Mouse (Mus musculus): ENCODE data around the gene Adcy1. TPM values are rescaled to one million over a fixed set of nuclear protein-coding genes. Genes with fewer than 3 reads are reported as not detected.
"Not testable (repeated sequence)": the region's sequence is repeated elsewhere in the genome, so short reads cannot be mapped to it uniquely, and the experiment has no call there.

Adcy1 gene
- total RNA-seq, 2 experiments from 2014 or later = 9.8 to 11.3 TPM

DNA sequence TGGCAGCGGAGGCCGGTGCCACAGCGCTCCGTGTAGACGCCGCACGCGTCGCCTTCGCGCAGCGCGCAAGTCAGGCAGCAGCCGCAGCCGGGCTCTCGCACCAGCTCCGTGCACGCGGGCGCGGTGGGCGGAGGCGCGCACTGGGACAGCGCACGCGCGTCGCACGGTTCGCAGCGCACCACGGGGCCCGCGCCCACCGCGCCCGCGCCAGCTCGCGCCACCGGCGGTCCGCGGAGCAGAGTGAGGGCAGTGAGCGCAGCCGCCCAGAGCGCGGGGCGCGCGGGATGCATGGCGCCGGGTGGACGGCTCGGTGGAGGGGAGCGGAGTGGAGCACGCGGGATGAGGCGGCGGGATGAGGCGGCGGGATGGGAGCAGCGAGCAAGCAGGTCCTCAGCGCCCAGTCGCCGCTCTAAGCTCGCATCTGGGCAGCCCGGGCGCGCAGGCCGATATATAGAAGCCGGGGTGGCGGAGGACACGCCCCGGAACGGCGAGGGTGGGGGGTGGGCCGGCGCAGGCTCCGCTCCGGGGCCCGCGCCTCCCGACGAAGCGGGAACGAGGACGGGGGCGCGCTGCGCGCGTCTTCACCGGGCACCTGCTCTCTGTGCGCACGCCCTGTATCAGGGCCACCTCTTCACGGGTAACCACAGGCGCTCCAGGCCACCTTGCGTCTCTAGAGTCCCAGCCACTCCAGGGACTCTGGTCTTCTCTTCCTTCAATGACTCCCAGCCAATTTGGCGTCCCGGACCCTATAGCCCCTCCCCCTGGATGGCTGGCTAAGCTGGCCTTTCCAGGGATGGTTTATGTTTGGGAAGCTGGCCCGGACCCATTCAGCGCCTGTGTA is 150.4 kb downstream of the Adcy1 start, which contains the start of gene Igfbp3:
Igfbp3 (minus strand) TSS at position 423 of the 841 bp plus-strand sequence.
- DNase-seq (ENCODE audit: low spot score in 2 of 2) = no peak

DNA sequence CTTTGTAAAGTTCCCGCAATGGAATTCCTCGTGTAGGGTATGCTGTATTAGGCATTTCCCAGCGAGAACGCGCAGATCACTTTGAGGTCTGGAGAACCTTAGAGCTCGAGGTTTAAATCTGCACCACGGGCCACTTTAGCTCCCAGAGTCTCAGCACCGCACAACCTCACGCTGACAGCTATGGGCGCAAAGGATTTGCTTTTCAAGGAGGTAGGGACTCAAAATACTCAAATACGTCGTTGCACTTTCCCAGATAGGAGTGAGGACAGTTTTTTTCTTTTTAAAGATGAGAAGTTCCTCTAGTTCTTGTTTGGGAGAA is 151.0 kb downstream of the Adcy1 start:
- no peak for DNase-seq (ENCODE audit: low spot score in 2 of 2)

- no peak for DNase-seq (ENCODE audit: low spot score in 2 of 2)
Measured at GRCm38 (mm10) chr11:7214761-7215160, 151.5 kb downstream of the Adcy1 start.

GRCm38 (mm10) chr11:7215703-7216102 is 152.4 kb downstream of the Adcy1 start:
- DNase-seq (ENCODE audit: low spot score in 2 of 2) = peak in 1 of 2 experiments; percentile 37

DNA sequence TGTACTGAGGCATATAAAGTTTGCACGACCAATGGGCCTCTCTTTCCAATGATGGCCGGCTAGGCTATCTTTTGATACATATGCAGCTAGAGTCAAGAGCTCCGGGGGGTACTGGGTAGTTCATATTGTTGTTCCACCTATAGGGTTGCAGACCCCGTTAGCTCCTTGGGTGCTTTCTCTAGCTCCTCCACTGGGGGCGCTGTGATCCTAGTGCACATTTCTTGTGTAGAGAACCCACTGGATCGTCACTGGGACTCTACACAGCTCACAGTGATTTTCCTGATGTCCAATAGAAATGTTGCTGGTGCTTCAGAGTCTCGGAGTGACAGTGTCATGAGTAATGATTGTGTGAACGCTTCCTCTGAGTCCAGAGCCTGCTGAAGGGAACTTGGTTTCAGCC is 158.5 kb downstream of the Adcy1 start:
- not testable (repeated sequence) for DNase-seq (ENCODE audit: low spot score in 2 of 2)

DNA sequence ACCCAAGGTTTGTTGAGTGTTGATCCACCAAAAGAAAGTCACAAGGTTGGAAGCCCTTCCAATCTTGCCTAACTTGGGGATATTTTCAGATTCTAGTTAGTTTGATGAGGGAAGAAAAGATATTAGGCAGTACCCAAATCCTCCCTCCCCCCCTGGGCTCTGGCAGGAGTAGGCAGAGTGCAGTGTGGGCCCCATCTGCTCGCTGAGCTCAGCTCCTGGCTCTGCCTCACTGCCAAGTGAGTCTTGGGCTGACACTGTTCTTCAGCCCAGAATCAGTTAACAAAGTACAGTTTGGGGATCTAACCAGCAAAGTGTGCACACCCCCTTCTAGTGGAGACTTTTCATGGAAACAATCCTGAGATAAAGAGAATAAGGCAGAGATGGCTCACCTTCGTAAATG is 162.9 kb downstream of the Adcy1 start:
- DNase-seq (ENCODE audit: low spot score in 2 of 2) = no peak

GRCm38 (mm10) chr11:7226810-7227550 is 163.7 kb downstream of the Adcy1 start:
- DNase-seq (ENCODE audit: low spot score in 2 of 2) = no peak

- no peak for DNase-seq (ENCODE audit: low spot score in 2 of 2)
Measured at GRCm38 (mm10) chr11:7228107-7228506, 164.8 kb downstream of the Adcy1 start.

Other genes starting within 250 kb of the Adcy1 start
- not detected for gene Gm11983, start 225.8 kb upstream of the Adcy1 start, total RNA-seq (2021)
- gene Gm11985, start 125.1 kb downstream of the Adcy1 start, total RNA-seq (2021) = not detected
- gene Igfbp1, start 134.3 kb downstream of the Adcy1 start, total RNA-seq (2021) = 10 to 100 TPM in 1 of 2 experiments, 1 to 10 TPM in 1; 3.7 to 77.7 TPM
- 10 to 100 TPM; 61.8 to 63.1 TPM for gene Igfbp3, start 150.4 kb downstream of the Adcy1 start, total RNA-seq (2021)

Measured in adrenal gland, postnatal 4 days (tissue).